Mouse (Mus musculus): ENCODE results near the gene Olfr594. TPM values are rescaled to one million over a fixed set of nuclear protein-coding genes. Genes with fewer than 3 reads are reported as not detected.

The Olfr594 gene
- polyA plus RNA-seq (2012; rRNA removed) = not detected in 2 replicates

DNA sequence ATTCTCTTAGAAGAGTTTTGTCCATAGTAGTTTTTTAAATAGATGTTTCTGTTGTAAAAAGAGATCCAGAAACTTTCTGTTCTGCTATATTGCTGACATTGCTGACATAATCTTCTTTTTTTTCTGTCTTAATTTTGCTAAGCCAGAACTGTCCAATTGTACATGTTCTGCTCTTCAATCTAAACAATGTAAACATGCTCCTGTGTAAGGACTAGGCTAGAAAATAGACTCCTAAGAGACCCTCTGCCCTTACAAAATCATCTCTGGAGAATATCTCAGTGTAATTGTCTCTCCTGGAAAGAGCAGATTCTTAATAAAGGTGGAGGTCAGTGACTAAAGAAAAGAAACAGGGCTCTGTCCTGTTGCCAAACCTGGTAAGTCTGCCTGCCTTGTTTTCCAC lies at the start of gene Olfr594:
Gene Olfr594 (plus strand): TSS at position 301 of the 400 bp plus-strand sequence.

DNA sequence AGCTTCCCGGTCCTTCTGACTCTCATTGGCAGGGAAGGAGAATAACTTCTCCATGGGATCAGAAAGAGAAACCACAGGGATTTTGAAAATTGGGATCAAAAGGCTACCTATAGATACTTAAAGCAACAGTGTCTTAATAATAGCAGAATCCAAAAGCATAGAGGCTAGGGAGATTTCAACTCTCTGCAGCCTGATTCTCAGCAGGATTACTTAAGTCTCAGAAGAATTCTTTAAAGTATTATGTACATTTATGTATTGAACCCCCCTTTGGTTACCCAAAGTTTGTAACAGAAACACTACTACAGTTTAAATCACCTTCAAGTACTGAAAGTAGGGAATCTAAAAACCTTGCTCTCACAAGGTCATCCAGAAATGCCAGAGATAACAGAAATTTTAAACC lies 38.6 kb upstream of the Olfr594 start, which contains the start of gene Olfr591:
Gene Olfr591 (minus strand): TSS at position 101 of the 400 bp plus-strand sequence.

DNA sequence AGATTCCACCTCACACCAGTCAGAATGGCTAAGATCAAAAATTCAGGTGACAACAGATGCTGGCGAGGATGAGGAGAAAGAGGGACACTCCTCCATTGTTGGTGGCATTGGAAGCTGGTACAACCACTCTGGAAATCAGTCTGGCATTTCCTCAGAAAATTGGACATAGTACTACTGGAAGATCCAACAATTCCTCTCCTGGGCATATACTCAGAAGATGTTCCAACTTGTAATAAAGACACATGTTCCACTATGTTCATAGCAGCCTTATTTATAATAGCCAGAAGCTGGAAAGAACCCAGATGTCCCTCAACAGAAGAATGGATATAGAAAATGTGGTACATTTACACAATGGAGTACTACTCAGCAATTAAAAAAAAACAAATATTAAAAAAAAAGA lies 32.3 kb upstream of the Olfr594 start, which contains the start of gene Olfr592:
Gene Olfr592 (plus strand): TSS at position 301 of the 400 bp plus-strand sequence.

DNA sequence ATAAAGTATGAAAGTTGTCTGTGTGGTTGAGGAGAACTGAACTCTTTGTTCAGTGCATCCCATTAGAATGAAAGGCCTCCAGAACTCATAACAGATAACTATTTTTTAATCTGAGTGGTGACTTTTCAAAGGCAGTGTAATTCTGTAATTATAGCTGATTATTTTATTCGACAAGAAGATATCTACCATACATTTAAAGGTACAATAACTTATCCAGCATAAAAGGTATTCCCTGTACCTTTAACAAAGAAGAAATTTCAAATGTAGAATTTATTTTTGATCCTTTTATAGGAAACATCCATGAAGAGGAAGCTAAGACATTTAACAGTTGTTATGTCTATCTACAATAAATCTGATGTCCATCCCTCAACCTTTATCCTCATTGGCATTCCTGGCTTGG lies 5.2 kb upstream of the Olfr594 start, which contains the start of gene Olfr593:
Gene Olfr593 (plus strand): TSS at position 301 of the 400 bp plus-strand sequence.

DNA sequence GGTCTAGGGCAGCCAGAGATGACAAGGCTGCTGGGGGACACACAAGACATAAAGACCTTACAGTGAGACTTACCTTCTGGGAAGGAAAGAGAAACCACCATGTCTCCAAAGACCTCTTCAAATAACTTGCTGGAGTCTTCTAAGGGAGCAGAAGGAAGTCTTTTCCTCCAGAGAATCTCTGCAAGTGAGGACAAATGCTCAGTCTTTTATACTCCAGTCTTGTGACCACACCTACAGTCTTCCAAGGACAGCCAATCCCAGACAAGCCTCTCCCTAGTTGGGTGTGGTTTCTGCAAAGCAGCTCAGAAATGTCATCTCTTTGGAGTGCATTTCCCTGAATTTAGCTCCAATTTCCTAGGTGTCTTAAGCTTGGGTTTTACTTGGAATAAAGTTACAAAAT lies 35.6 kb downstream of the Olfr594 start, which contains the start of gene Usp17ld:
Gene Usp17ld (minus strand): TSS at position 101 of the 400 bp plus-strand sequence.

Other genes starting within 250 kb of the Olfr594 start
- not detected in 2 replicates for gene Olfr577, start 241.1 kb upstream of the Olfr594 start, polyA plus RNA-seq (2012; rRNA removed)
- gene Olfr578, start 227.7 kb upstream of the Olfr594 start, polyA plus RNA-seq (2012; rRNA removed) = not detected in 2 replicates
- gene Olfr582, start 179.0 kb upstream of the Olfr594 start, polyA plus RNA-seq (2012; rRNA removed) = not detected in 2 replicates
- not detected in 2 replicates for gene Olfr583, start 165.7 kb upstream of the Olfr594 start, polyA plus RNA-seq (2012; rRNA removed)
- gene Olfr584, start 135.1 kb upstream of the Olfr594 start, polyA plus RNA-seq (2012; rRNA removed) = not detected in 2 replicates
- not detected in 2 replicates for gene Olfr585, start 119.3 kb upstream of the Olfr594 start, polyA plus RNA-seq (2012; rRNA removed)
- gene Olfr586, start 91.4 kb upstream of the Olfr594 start, polyA plus RNA-seq (2012; rRNA removed) = not detected in 2 replicates
- not detected in 2 replicates for gene Olfr588-ps1, start 76.1 kb upstream of the Olfr594 start, polyA plus RNA-seq (2012; rRNA removed)
- not detected in 2 replicates for gene Olfr589, start 60.6 kb upstream of the Olfr594 start, polyA plus RNA-seq (2012; rRNA removed)
- not detected in 2 replicates for gene Olfr591, start 38.7 kb upstream of the Olfr594 start, polyA plus RNA-seq (2012; rRNA removed)
- gene Olfr592, start 32.2 kb upstream of the Olfr594 start, polyA plus RNA-seq (2012; rRNA removed) = not detected in 2 replicates
- gene Olfr593, start 5.1 kb upstream of the Olfr594 start, polyA plus RNA-seq (2012; rRNA removed) = not detected in 2 replicates
- not detected in 2 replicates for gene Usp17ld, start 35.5 kb downstream of the Olfr594 start, polyA plus RNA-seq (2012; rRNA removed)
- gene Olfr596, start 88.7 kb downstream of the Olfr594 start, polyA plus RNA-seq (2012; rRNA removed) = not detected in 2 replicates
- gene Olfr597, start 99.3 kb downstream of the Olfr594 start, polyA plus RNA-seq (2012; rRNA removed) = not detected in 2 replicates
- gene Olfr598, start 106.6 kb downstream of the Olfr594 start, polyA plus RNA-seq (2012; rRNA removed) = not detected in 2 replicates
- gene Olfr599, start 118.9 kb downstream of the Olfr594 start, polyA plus RNA-seq (2012; rRNA removed) = not detected in 2 replicates
- not detected in 2 replicates for gene Olfr600, start 132.7 kb downstream of the Olfr594 start, polyA plus RNA-seq (2012; rRNA removed)
- not detected in 2 replicates for gene Olfr601, start 145.7 kb downstream of the Olfr594 start, polyA plus RNA-seq (2012; rRNA removed)
- gene Olfr603, start 169.2 kb downstream of the Olfr594 start, polyA plus RNA-seq (2012; rRNA removed) = not detected in 2 replicates
- gene Usp17lc, start 198.1 kb downstream of the Olfr594 start, polyA plus RNA-seq (2012; rRNA removed) = not detected in 2 replicates
- gene Olfr605, start 228.4 kb downstream of the Olfr594 start, polyA plus RNA-seq (2012; rRNA removed) = not detected in 2 replicates
- gene Olfr606, start 232.1 kb downstream of the Olfr594 start, polyA plus RNA-seq (2012; rRNA removed) = not detected in 2 replicates
- gene Olfr607, start 247.2 kb downstream of the Olfr594 start, polyA plus RNA-seq (2012; rRNA removed) = not detected in 2 replicates